Mouse (Mus musculus): ENCODE measurements around the gene Celf1. TPM values are rescaled to one million over a fixed set of nuclear protein-coding genes. Genes with fewer than 3 reads are reported as not detected.

Gene Celf1
- total RNA-seq, 2 experiments from 2014 or later, result 134 to 147 TPM

GRCm38 (mm10) chr2:91052752-91053151 is 112.6 kb downstream of the Celf1 start:
- no peak for DNase-seq (ENCODE audit: low spot score in 2 of 2)
- intact Hi-C loops (cut with DNase I), result no loop called here

GRCm38 (mm10) chr2:91053181-91053933 is 113.2 kb downstream of the Celf1 start:
- intact Hi-C loops (cut with DNase I), result no loop called here
- no peak for DNase-seq (ENCODE audit: low spot score in 2 of 2)

GRCm38 (mm10) chr2:91053934-91054382 is 113.8 kb downstream of the Celf1 start, which contains the start of gene Psmc3:
Psmc3 (plus strand) TSS chr2:91054009.
- intact Hi-C loops (cut with DNase I), result no loop called here
- peak; percentile 96 for DNase-seq (ENCODE audit: low spot score in 2 of 2)

- intact Hi-C loops (cut with DNase I), result no loop called here
- DNase-seq (ENCODE audit: low spot score in 2 of 2), result no peak
Measured at GRCm38 (mm10) chr2:91058435-91058834, 118.3 kb downstream of the Celf1 start.

GRCm38 (mm10) chr2:91059376-91059775 is 119.2 kb downstream of the Celf1 start:
- DNase-seq (ENCODE audit: low spot score in 2 of 2), result no peak
- intact Hi-C loops (cut with DNase I), result no loop called here

- peak; percentile 80 to 87 for DNase-seq (ENCODE audit: low spot score in 2 of 2)
Measured at GRCm38 (mm10) chr2:91060544-91061355, 120.6 kb downstream of the Celf1 start.

GRCm38 (mm10) chr2:91061849-91062481 is 121.8 kb downstream of the Celf1 start:
- DNase-seq (ENCODE audit: low spot score in 2 of 2), result no peak
- intact Hi-C loops (cut with DNase I), result loop anchor here (5.0 kb wide), 1 partner anchor 195 kb away; no protein-coding TSS in a partner anchor

More at GRCm38 (mm10) chr2:91060544-91061355, 120.6 kb downstream of the Celf1 start:
- intact Hi-C loops (cut with DNase I), result loop anchor here (5.0 kb wide), 1 partner anchor 193 kb away; no protein-coding TSS in a partner anchor

GRCm38 (mm10) chr2:91062779-91063606 is 122.8 kb downstream of the Celf1 start:
- no peak for DNase-seq (ENCODE audit: low spot score in 2 of 2)
- intact Hi-C loops (cut with DNase I), result loop anchor here (5.0 kb wide), 1 partner anchor 196 kb away; no protein-coding TSS in a partner anchor

GRCm38 (mm10) chr2:91064211-91064610 is 124.0 kb downstream of the Celf1 start:
- intact Hi-C loops (cut with DNase I), result loop anchor here (5.0 kb wide), 1 partner anchor 197 kb away; no protein-coding TSS in a partner anchor
- no peak for DNase-seq (ENCODE audit: low spot score in 2 of 2)

GRCm38 (mm10) chr2:91065544-91065943 is 125.4 kb downstream of the Celf1 start:
- intact Hi-C loops (cut with DNase I), result no loop called here
- DNase-seq (ENCODE audit: low spot score in 2 of 2), result peak; percentile 55 to 72

GRCm38 (mm10) chr2:91066455-91066854 is 126.3 kb downstream of the Celf1 start:
- DNase-seq (ENCODE audit: low spot score in 2 of 2), result no peak
- intact Hi-C loops (cut with DNase I), result no loop called here

GRCm38 (mm10) chr2:91068162-91068871 is 128.1 kb downstream of the Celf1 start:
- DNase-seq (ENCODE audit: low spot score in 2 of 2), result no peak
- intact Hi-C loops (cut with DNase I), result no loop called here

GRCm38 (mm10) chr2:91068872-91069165 is 128.6 kb downstream of the Celf1 start:
- DNase-seq (ENCODE audit: low spot score in 2 of 2), result no peak
- intact Hi-C loops (cut with DNase I), result no loop called here

Other genes starting within 250 kb of the Celf1 start
- gene Fnbp4, start 195.0 kb upstream of the Celf1 start, total RNA-seq (2021), result 10 to 100 TPM; 62.7 to 62.8 TPM
- gene Agbl2, start 157.7 kb upstream of the Celf1 start, total RNA-seq (2021), result under 1 TPM; 0.18 to 0.55 TPM
- gene Mtch2, start 93.2 kb upstream of the Celf1 start, total RNA-seq (2021), result 100 to 1,000 TPM; 129 to 134 TPM
- 100 to 1,000 TPM; 261 to 310 TPM for gene C1qtnf4, start 54.5 kb upstream of the Celf1 start, total RNA-seq (2021)
- 10 to 100 TPM; 33.1 to 35.0 TPM for gene Kbtbd4, start 35.6 kb upstream of the Celf1 start, total RNA-seq (2021)
- gene Ndufs3, start 35.6 kb upstream of the Celf1 start, total RNA-seq (2021), result 100 to 1,000 TPM; 224 to 244 TPM
- gene Rapsn, start 95.2 kb downstream of the Celf1 start, total RNA-seq (2021), result under 1 TPM; 0.24 to 0.36 TPM
- gene Psmc3, start 113.6 kb downstream of the Celf1 start, total RNA-seq (2021), result 100 to 1,000 TPM; 203 to 208 TPM
- 10 to 100 TPM; 26.2 to 32.9 TPM for gene Slc39a13, start 130.0 kb downstream of the Celf1 start, total RNA-seq (2021)
- 1 to 10 TPM; 4.3 to 4.7 TPM for gene Spi1, start 142.0 kb downstream of the Celf1 start, total RNA-seq (2021)
- gene Mybpc3, start 177.8 kb downstream of the Celf1 start, total RNA-seq (2021), result 1 to 10 TPM in 1 of 2 experiments, under 1 TPM in 1; 0.91 to 1.8 TPM
- gene Madd, start 243.5 kb downstream of the Celf1 start, total RNA-seq (2021), result 100 to 1,000 TPM; 202 to 239 TPM